In the genomic region with DNA sequence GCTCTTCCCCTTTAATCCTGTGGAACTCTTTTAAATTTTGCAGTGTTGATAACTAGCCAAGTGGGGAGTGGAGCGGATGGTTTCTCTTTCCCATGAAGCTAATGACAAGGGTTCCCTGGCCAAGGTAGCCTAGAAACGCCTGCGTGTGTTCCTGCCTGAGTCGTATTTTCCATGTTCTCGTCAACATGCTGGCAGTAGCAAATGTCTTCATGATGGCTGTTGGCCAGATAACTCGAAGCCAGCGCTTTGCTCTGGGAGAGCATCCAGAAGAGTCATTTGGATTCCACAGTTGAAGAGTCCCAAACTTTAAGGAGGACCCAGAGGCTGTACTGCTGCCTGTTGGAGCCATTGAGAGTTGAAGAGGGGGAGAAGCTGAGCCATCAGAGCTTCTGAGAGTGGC, we compare ENCODE assay signal across 8 mouse cellular contexts. TPM values are rescaled to one million over a fixed set of nuclear protein-coding genes. Genes with fewer than 3 reads are reported as not detected.
DNase-seq lines count a peak whose midpoint lies in the region; ATAC-seq and TF ChIP-seq lines count a peak whose summit lies in the region.

No protein-coding gene starts in this region.

- intact Hi-C loops in heart, postnatal 10 days (cut with DNase I), result loop anchor here (5.0 kb wide), 1 partner anchor 313 kb away; a partner anchor contains a TSS
- intact Hi-C loops in left cerebral cortex, postnatal 10 days (cut with DNase I), result no loop called here

- no peaks in the 10 kb centered on the region for H3K4me1 ChIP-seq in midbrain, postnatal 0 days (ENCODE audit: insufficient read depth, low read length)
- H3K4me1 ChIP-seq in midbrain, embryonic 16.5 days (ENCODE audit: control insufficient read depth, insufficient read depth, low read length), result no peaks in the 10 kb centered on the region
- H3K4me1 ChIP-seq in midbrain, embryonic 11.5 days (ENCODE audit: control insufficient read depth, insufficient read depth, low read length), result no peaks in the 10 kb centered on the region

- H3K9ac ChIP-seq in midbrain, postnatal 0 days (replicated peaks; ENCODE audit: low read length, poor library complexity, severe bottlenecking), result no peak overlapping the region
- no peak overlapping the region for H3K9ac ChIP-seq in midbrain, embryonic 16.5 days (ENCODE audit: low read depth, low read length)
- H3K9ac ChIP-seq in midbrain, embryonic 11.5 days (ENCODE audit: low read length), result no peak overlapping the region

- no peak overlapping the region for H3K4me3 ChIP-seq in midbrain, postnatal 0 days (ENCODE audit: low read depth, low read length)
- no peak overlapping the region for H3K4me3 ChIP-seq in midbrain, embryonic 16.5 days (ENCODE audit: low read depth, low read length)
- no peak overlapping the region for H3K4me3 ChIP-seq in midbrain, embryonic 11.5 days (ENCODE audit: low read depth, low read length)

- no peak overlapping the region for H3K4me2 ChIP-seq in midbrain, postnatal 0 days (ENCODE audit: low read depth, low read length, poor library complexity, severe bottlenecking)
- H3K4me2 ChIP-seq in midbrain, embryonic 16.5 days (ENCODE audit: low read length), result no peak overlapping the region
- no peak overlapping the region for H3K4me2 ChIP-seq in midbrain, embryonic 11.5 days

- no peak for TF ChIP-seq CTCF in midbrain, postnatal 0 days (IDR thresholded peaks at IDR 0.05)

- peak; percentile 27; the same call in 1 of the 2 replicates for ATAC-seq in midbrain, postnatal 0 days (ENCODE audit: low FRiP score)
- ATAC-seq in midbrain, embryonic 16.5 days, result no peak
- no peak for ATAC-seq in midbrain, embryonic 11.5 days (ENCODE audit: low FRiP score)

- 84% methylated on average over 7 of the region's 7 CpGs for WGBS in midbrain, postnatal 0 days
- WGBS in midbrain, embryonic 16.5 days, result 80% methylated on average over 7 of the region's 7 CpGs
- WGBS in midbrain, embryonic 11.5 days, result 93% methylated on average over 7 of the region's 7 CpGs

- peak; percentile 86 for DNase-seq in midbrain, postnatal 0 days (ENCODE audit: low spot score)
- peak; percentile 79 to 83 for DNase-seq in cerebellum, postnatal 10 days
- DNase-seq in heart, postnatal 10 days, result peak; percentile 94 to 95
- peak; percentile 48 to 73 for DNase-seq in left cerebral cortex, postnatal 10 days (ENCODE audit: extremely low spot score in 1 of 2, low spot score in 2 of 2)
- peak; percentile 36 for DNase-seq in right cerebral cortex, postnatal 4 days
- DNase-seq in midbrain, embryonic 11.5 days (ENCODE audit: low spot score, missing footprints), result no peak
- DNase-seq in embryo, embryonic 10.5 days (ENCODE audit: low spot score), result no peak

- H3K9me3 ChIP-seq in midbrain, postnatal 0 days (ENCODE audit: low read length), result no peaks in the 10 kb centered on the region
- no peaks in the 10 kb centered on the region for H3K9me3 ChIP-seq in midbrain, embryonic 16.5 days (replicated peaks; ENCODE audit: control insufficient read depth, low read length, poor library complexity, severe bottlenecking)
- no peaks in the 10 kb centered on the region for H3K9me3 ChIP-seq in midbrain, embryonic 11.5 days (ENCODE audit: control insufficient read depth, low read length)

- no peak overlapping the region for H3K27ac ChIP-seq in midbrain, postnatal 0 days (ENCODE audit: low read depth, low read length)
- no peak overlapping the region for H3K27ac ChIP-seq in midbrain, embryonic 16.5 days (ENCODE audit: low read length)
- H3K27ac ChIP-seq in midbrain, embryonic 11.5 days (ENCODE audit: low read depth, low read length), result no peak overlapping the region

- H3K36me3 ChIP-seq in midbrain, postnatal 0 days (ENCODE audit: insufficient read depth, low read length), result no peaks in the 10 kb centered on the region
- no peaks in the 10 kb centered on the region for H3K36me3 ChIP-seq in midbrain, embryonic 16.5 days (ENCODE audit: control insufficient read depth, insufficient read depth, low read length)
- H3K36me3 ChIP-seq in midbrain, embryonic 11.5 days (ENCODE audit: control insufficient read depth, insufficient read depth, low read length), result no peaks in the 10 kb centered on the region

- no peaks in the 10 kb centered on the region for H3K27me3 ChIP-seq in midbrain, postnatal 0 days (ENCODE audit: insufficient read depth, low read length)
- no peaks in the 10 kb centered on the region for H3K27me3 ChIP-seq in midbrain, embryonic 16.5 days (ENCODE audit: control insufficient read depth, insufficient read depth, low read depth, low read length)
- no peaks in the 10 kb centered on the region for H3K27me3 ChIP-seq in midbrain, embryonic 11.5 days (ENCODE audit: control insufficient read depth, insufficient read depth, low read length)

RNA-seq across cellular contexts. Expression of a gene that starts 25.8 kb away (rescaled TPM):
- 0.52 and 1.2 TPM in 2 replicates for total RNA-seq in midbrain, postnatal 0 days (2014; rRNA removed)
- 0.52 and 0.72 TPM in 2 replicates for polyA plus RNA-seq in midbrain, postnatal 0 days (2015; fragmentation: Nextera tagmentation; extraction: Ambion mirVana)
- 0.11 and 0.38 TPM in 2 replicates for polyA plus RNA-seq in midbrain, embryonic 16.5 days (2015; fragmentation: Nextera tagmentation; extraction: Ambion mirVana)
- 100 to 1,000 TPM; 229 to 246 TPM for total RNA-seq in heart, postnatal 10 days (2021)
- total RNA-seq in left cerebral cortex, postnatal 10 days (2021), result under 1 TPM in 1 of 2 experiments, not detected in 1; 0.47 TPM
- polyA plus RNA-seq in midbrain, embryonic 11.5 days (2014; fragmentation: Nextera tagmentation; extraction: Ambion mirVana), result not detected in 2 replicates

Comparison
In these comparisons a context has a peak if more than half of its experiments do, and no peak if none do; other contexts are left out.
1. DNase-seq: peak in midbrain, postnatal 0 days (single experiment), cerebellum, postnatal 10 days (2 of 2), heart, postnatal 10 days (2 of 2), left cerebral cortex, postnatal 10 days (2 of 2) and right cerebral cortex, postnatal 4 days (single experiment); none in midbrain, embryonic 11.5 days (single experiment) and embryo, embryonic 10.5 days (single experiment).
2. RNA of a gene that starts 25.8 kb away (total RNA-seq): 229 to 246 TPM in heart, postnatal 10 days; 0.52 to 1.2 TPM in midbrain, postnatal 0 days and 0.47 TPM in left cerebral cortex, postnatal 10 days; every median in the first group is over 100 times any median in the second.